Mouse (Mus musculus) CH12F3 (cell line): ENCODE data around the gene Kmt2d.

ENCODE experiments used
- in situ Hi-C: fragments of 300-500 bp; cut with MboI; formaldehyde crosslinking; loops from 2 replicates; pipeline ENCODE4 v1.14.3; 2020; ENCODE audit warnings: low sequenced_read_pairs

The Kmt2d gene

GRCm38 (mm10) chr15:98887526-98887925 is 16.5 kb upstream of the Kmt2d start:
- in situ Hi-C loops: no loop called here

DNA sequence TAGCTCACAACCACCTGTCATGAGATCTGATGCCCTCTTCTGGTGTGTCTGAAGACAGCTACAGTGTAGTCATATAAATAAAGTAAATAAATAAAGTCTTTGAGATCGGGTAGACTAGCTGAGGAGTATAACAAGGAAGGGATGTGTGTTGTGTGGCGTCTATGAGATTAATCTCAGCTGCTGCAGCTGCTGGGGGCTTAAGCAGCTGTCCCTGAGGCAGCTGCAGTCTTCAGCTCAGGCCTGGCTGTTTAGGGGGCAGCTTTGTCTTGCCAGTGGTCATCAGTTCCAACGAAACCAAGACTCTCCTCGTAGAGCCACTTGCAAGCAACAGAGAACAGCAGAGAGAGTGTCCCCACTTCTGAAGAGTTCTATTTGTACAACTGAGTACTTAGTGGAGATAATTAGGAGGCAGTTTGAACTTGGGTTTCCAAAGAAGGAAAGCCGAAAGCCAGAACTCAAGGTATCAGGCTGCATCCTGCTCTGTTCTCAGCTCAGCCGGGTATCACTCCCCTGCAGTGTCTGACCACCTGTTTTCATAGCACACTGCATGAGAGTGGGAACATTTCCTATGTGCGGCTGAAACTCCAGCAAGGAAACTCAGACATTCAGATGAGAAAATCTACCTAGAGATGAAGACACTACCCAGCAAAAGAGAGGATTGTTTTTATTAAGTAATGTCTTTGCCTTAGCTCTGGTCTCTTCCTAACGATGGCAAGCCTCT is 15.8 kb upstream of the Kmt2d start:
- in situ Hi-C loops: no loop called here

DNA sequence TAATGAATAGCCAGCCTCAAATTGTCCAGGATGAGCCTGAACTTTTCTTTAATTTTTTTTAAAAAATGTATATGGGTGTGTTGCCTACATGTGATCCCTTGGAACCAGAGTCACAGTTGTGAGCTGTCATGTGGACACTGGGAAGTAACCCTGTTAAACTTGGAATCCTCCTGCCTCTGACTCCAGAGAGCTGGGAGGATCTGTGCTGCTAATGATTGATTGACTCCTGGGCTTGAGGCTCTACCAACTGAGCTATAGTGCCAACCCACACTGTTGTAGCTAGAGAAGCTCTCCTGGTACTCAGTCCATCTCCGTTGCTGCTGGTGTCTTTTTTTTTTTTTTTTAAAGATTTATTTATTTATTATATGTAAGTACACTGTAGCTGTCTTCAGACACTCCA is 13.1 kb upstream of the Kmt2d start:
- in situ Hi-C loops: no loop called here

- in situ Hi-C loops: no loop called here
Observed at GRCm38 (mm10) chr15:98883661-98884060, 12.7 kb upstream of the Kmt2d start.

GRCm38 (mm10) chr15:98881656-98882008 is 10.6 kb upstream of the Kmt2d start:
- in situ Hi-C loops: no loop called here

- in situ Hi-C loops: no loop called here
Observed at GRCm38 (mm10) chr15:98880978-98881655, 10.1 kb upstream of the Kmt2d start.

DNA sequence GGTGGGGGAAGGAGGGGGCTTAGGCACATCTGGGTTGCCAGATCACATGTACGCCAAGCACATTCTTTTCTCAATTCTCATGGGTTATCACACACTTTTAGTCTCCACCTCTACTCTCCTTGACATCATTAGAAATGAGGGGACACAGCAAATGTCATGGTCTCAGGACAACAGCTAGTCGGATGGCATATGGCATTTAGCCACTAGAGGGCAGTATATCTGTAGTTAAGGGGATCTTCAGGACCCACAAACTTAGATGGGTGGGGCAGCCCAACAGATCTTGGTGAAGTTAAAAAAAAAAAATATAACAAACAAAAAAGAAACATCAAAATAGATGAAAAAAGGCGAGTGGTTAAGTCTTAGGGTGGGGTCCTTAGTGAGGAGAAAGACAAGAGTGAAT is 6.3 kb upstream of the Kmt2d start:
- in situ Hi-C loops: no loop called here

DNA sequence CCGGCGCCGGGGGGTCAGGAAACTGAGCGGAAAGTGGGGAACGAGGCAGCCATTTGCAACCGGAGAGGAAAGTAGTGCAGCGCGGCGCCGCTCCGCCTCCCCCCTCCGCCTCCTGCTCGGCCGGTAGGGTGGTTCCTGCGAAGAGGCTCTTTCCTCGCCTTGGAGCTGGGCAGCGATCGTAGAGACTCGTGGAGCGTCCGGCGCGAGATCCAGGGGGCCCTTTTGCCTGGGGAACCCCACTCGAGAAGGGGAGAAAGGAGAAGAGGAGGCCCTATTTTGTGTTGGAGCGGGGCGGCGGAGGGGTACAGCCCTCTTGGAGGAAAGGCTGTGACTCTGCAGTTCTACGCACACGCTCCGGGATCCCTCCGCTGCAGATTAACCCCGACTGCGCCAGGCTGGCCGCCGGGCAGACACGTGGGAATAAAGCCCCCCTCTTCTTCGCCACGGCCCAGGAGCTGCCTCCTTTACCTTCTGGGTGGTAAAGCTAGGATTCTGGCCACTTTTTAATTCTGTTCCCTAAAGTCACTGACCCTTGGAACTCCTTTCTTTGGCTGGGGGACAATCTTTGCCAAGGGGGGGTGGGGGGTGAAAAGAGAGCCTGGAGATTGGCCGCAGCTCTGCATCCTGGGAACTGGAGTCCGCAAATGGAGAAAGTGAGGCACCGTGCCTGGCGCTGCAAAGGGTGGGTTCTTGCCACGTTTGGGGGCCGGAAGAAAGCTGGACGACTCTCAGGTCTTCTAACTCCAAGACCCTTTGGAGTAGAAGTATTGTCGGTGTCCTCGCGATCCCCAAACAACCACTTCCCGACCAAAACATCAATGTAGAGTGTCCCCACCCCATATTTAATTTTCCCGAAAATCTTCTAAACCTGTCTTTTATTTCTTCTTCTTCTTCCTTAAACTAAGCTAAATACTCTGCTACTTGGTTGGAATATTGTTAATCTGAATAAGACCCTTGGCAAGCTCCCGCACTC is 1.2 kb upstream of the Kmt2d start:
- in situ Hi-C loops: no loop called here

DNA sequence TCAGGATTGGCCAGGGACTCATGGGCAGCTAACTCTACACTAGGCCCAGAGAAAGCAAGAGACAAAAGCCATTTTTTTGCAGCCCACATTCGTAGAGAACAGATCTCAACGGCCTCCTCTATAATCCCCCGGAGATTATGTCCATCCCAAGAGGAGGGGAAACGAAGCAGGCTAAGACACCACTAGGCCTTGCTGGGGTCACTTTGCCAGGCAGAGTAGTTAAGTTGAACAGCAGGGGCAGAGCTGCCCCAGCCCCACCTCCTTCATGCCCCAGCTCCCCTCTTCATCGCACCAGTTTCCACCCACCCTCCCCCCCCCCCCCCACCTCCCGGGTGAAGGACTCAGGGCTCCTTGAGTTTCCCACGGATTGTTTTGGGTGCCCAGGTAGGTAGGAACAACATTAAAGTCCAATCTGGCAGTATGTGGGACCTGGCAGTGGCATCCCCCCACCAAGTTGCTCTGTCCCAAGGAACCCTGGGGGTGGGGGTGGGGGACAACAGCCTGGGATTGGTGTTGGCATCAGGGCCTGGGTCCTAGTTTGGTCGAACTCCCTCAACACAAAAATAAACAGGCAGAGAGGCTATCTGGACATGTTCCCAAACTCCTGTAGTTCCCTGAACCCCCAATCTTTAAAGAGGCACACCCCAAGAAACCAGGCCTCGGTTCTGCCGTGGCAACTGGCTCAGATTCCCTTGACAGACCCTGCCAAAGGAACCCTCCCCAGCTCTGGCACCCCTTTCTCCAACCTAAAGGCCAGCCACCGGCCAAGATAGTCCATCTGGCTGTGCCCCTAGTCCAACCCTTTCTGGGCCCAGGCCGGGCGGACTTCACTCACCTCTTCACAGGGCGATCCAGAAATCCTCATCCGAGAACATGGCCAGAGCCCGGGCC is 580 bp downstream of the Kmt2d start:
- in situ Hi-C loops: no loop called here

DNA sequence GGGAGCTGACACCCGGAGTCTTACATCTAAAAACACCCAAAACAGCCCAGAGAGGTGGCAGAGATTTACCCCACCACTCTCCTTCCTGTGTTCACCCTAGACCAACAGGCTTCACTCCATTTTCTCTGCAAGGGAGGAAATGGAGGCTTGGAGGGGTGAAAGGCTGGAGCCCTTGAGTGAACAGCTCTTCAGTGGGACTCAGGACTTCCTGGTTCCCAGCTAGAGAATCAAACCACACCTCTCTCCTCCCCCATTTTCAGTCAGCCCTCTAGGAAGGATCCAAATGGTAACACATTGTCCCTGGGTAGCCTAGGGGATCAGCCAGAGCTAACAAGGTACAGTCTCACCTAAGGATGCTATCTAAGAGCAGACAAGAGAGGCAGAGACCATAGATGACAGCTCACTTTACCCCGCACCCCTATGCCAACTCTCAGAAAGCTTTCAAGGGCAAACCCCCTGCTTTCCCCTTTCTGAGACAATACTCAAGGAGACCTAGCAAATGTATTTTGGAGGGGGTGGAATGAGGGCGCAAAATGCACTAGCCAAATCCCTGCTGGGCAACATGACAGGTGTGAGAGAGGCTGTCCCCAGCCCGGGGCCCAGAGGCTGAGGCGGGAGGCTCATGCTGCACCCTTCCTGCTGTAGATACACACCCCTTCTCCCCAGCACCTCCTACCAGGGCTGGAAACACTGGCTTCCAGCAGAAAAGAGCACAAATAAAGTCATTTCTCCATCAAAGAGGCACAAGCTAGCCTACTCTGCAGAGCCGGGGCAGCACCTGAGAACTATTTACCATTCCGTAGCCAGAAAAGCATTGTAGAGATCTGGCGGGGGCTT is 1.4 kb downstream of the Kmt2d start:
- in situ Hi-C loops: no loop called here

DNA sequence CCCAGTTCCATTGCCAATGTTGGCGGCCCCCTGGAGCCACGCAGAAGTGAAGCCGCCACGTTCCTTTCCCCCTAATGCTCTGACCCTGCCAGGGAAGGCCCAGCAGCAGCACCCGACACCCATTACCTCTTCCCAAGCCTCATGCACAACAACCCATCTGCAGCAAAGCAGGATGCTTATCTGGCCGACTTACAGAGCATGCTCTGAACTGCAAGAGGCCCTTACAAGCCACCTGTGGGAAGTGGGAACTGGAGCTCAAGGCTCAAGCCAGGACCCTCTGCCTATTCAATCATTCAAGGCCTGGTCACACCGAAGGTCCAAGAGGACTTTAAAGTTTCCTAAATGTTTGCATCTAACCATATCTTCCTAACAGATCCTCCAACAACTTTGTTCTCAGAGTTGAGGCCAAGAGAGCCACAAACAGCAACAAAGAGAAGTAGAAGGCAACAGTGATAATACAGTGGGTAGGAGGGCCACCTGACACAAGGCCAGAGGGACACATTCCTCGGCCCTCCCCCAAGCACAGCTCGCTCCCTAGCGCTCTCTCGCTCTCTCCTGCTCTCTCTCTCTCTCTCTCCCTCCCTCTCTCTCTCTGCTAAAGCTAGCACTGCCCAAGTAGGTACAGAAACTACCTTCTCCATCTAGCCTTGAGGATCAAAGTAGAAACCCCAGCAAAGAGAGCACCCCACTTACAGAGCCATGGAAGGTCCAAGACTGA is 2.5 kb downstream of the Kmt2d start:
- in situ Hi-C loops: no loop called here

- in situ Hi-C loops: no loop called here
Observed at GRCm38 (mm10) chr15:98867321-98867720, 3.7 kb downstream of the Kmt2d start.

DNA sequence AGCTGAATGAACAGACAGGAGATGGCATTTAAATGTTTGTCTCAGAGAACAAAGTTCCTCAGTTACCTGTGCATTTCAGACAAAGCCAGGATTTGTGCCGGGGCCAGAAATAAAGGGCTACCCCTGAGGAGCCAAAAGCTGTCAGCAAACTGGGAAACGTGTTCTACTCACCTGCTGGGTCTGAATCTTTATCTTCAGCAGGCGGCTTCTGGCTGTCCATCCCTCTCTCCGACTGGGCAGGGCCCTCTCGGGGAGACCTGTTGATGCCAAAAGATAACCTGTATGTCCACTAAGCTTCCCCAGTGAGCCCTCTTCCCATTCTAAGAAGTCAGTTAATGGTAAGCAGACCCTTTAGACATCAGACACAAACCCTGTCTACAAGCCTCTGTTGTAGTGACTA is 4.5 kb downstream of the Kmt2d start:
- in situ Hi-C loops: no loop called here

- in situ Hi-C loops: no loop called here
Observed at GRCm38 (mm10) chr15:98865771-98866170, 5.2 kb downstream of the Kmt2d start.

DNA sequence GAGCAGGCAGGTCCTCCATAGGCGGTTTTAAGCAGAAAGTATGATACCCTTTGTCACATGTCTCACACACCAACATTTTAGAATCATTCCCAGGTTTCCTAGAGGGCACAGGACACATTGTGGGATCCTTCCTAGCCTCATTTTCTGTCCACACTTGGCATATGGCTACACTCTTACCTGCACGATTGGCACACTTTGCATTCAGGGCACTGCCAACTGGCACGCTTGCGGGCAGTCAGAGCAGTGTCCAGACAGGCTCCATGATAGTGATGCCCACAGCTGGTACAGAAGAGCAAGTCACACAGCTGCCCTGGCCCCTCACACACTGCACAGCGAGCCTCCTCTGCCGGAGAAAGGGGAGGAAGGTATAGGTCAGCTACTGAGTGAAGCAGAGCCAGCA is 6.1 kb downstream of the Kmt2d start:
- in situ Hi-C loops: no loop called here

DNA sequence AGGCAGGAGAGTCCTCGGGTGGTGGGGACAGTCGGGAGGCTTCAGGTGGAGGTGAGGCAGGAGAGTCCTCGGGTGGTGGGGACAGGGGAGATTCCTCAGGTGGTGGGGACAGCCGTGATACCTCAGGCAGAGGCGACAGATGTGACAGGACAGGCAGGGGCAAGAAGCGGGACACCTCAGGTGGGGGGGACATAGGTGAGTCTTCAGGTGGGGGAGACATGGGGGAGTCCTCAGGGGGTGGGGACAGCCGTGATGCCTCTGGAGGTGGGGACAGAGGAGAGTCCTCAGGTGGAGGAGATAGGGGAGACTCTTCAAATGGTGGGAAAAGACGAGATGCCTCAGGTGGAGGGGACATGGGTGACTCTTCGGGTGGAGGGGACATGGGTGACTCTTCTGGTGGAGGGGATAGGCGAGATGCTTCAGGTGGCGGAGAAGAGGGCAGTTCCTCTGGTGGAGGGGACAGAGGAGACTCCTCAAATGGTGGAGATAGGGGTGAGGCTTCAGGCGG is 7.5 kb downstream of the Kmt2d start:
- in situ Hi-C loops: no loop called here

GRCm38 (mm10) chr15:98861701-98862410 is 9.1 kb downstream of the Kmt2d start:
- in situ Hi-C loops: no loop called here

- in situ Hi-C loops: no loop called here
Observed at GRCm38 (mm10) chr15:98860921-98861320, 10.1 kb downstream of the Kmt2d start.
